Mouse (Mus musculus) embryonic facial prominence, embryonic 11.5 days (tissue): Measurements from ENCODE around the gene Sgms1. TPM values are rescaled to one million over a fixed set of nuclear protein-coding genes. Genes with fewer than 3 reads are reported as not detected.

ENCODE experiments used
- ATAC-seq: fragments of 200-750 bp; cut with Nextera tagmentation; replicated peaks from 2 replicates; pipeline ENCODE4 v1.8.0; 2017; ENCODE audit warnings: low read depth; ENCODE audit not compliant: insufficient number of reproducible peaks, low FRiP score, low TSS enrichment
- DNase-seq: peaks from one replicate; pipeline ENCODE4 v3.0.0-alpha.2; 2015; ENCODE audit warnings: low spot score
- H3K27ac ChIP-seq: fragments of 300-500 bp; sonication (generic); replicated peaks from 2 replicates; pipeline ENCODE4 v1.5.1; 2014; ENCODE audit warnings: mild to moderate bottlenecking, low read depth, low read length, control low read depth
- H3K27me3 ChIP-seq: fragments of 300-500 bp; sonication (generic); 2 replicates; pipeline ENCODE4 v1.6.1; 2014; ENCODE audit warnings: mild to moderate bottlenecking, low read length, moderate library complexity, mixed read lengths; ENCODE audit not compliant: control insufficient read depth, insufficient read depth
- H3K36me3 ChIP-seq: fragments of 300-500 bp; sonication (generic); replicated peaks from 2 replicates; pipeline ENCODE4 v1.6.1; 2014; ENCODE audit warnings: low read depth, mild to moderate bottlenecking, low read length, moderate library complexity, mixed read lengths; ENCODE audit not compliant: control insufficient read depth, insufficient read depth
- H3K4me1 ChIP-seq: fragments of 300-500 bp; sonication (generic); 2 replicates; pipeline ENCODE4 v1.6.1; 2014; ENCODE audit warnings: low read length, mixed read lengths; ENCODE audit not compliant: control insufficient read depth, insufficient read depth
- H3K4me2 ChIP-seq: fragments of 300-500 bp; sonication (generic); 2 replicates; pipeline ENCODE4 v1.6.1; 2014; ENCODE audit warnings: low read depth, mild to moderate bottlenecking, control low read depth, low read length, moderate library complexity
- H3K4me3 ChIP-seq: fragments of 300-500 bp; sonication (generic); 2 replicates; pipeline ENCODE4 v1.5.1; 2014; ENCODE audit warnings: low read depth, low read length, control low read depth
- H3K9ac ChIP-seq: fragments of 300-500 bp; sonication (generic); replicated peaks from 2 replicates; pipeline ENCODE4 v1.6.1; 2014; ENCODE audit warnings: mild to moderate bottlenecking, control low read depth, low read length
- H3K9me3 ChIP-seq: fragments of 300-500 bp; sonication (generic); replicated peaks from 2 replicates; pipeline ENCODE4 v1.6.1; 2016; ENCODE audit warnings: mild to moderate bottlenecking, low read length, inconsistent platforms, mixed read lengths; ENCODE audit not compliant: control insufficient read depth
- WGBS: fragments of 180-500 bp; shearing (Covaris S2); extraction: QIAGEN DNeasy Blood & Tissue Kit; methylation state at CpG from one replicate; pipeline ENCODE4 v1.1.7; 2014; 5-methylcytosine and 5-hydroxymethylcytosine counted together
- polyA plus RNA-seq: library from polyadenylated mRNA; unstranded; fragments of >200 nt; fragmentation: Nextera tagmentation; extraction: Ambion mirVana; gene quantifications from 2 replicates; pipeline ENCODE4 v1.2.1, GENCODE M21; 2014

The Sgms1 gene
- polyA plus RNA-seq, 1 experiment from 2014 or later, result 12.2 TPM

DNA sequence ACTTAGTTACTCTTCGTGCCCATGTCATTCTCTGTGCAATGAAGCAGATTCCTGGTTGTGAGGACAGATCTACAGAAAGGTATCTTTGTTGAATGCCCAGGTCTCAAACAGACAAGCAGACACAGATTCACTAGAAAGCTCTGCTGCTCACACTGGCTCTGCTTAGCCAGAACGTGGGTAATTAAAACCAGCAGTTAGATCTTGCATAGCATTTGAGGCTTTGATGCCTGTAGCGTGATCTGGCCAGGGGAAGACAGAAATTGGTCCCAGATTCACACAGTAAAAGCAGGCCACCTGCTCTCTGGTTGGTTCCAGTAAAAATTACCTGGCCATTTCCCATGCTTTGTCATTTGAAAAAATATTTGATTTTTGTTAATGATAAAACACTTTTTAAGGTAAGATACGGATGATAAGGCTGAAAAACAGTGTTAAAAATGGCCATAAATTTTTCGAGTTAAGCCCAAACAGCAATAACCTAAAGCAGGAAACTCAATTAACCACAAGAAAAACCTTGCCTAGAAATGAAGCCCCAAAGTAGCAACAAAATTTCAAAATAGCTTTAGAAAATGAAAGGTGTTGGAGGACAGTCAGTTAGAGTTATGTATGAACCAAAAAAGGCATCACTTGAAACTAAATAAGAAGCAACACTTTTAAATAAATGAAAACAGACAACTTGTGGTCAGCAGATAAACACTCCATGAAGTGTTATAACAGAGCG lies 154.6 kb downstream of the Sgms1 start:
- Histone ChIP-seq H3K4me1 (no peaks in the 10 kb centered on the region; the same call in 1 of the 2 replicates), H3K27me3 (no peaks in the 10 kb centered on the region), H3K36me3 (no peaks in the 10 kb centered on the region), H3K4me3 (no peak overlapping the region), H3K9me3 (no peaks in the 10 kb centered on the region), H3K27ac (no peak overlapping the region), H3K9ac (no peak overlapping the region), H3K4me2 (no peak overlapping the region)
- no peak for ATAC-seq
- peak; percentile 84 for DNase-seq
- WGBS, result 55% methylated on average over 6 of the region's 6 CpGs

DNA sequence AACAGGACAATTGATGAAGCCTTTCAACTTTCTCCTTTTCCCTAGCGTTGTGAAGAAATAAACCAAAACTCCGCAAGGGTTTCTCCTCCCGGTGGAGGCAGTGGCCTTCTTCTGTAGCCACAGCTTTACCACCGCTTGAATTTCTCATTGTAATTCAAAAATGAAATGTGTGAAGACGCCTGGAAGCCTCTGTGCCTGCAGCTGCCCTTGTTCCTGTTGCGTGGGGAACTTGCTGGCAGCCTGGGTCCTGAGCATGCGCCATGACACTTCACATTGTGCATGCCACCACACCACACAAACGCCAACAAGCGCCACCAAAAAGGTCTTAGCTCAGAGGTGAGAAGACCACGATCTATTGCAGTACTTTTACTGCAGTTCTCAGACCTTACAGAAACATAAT lies 158.2 kb downstream of the Sgms1 start:
- DNase-seq (no peak), ATAC-seq (no peak)
- Histone ChIP-seq H3K36me3 (no peaks in the 10 kb centered on the region), H3K4me2 (no peak overlapping the region), H3K4me1 (no peaks in the 10 kb centered on the region), H3K9me3 (no peaks in the 10 kb centered on the region), H3K27ac (no peak overlapping the region), H3K4me3 (no peak overlapping the region), H3K27me3 (no peaks in the 10 kb centered on the region), H3K9ac (no peak overlapping the region)
- 84% methylated on average over 10 of the region's 10 CpGs for WGBS

DNA sequence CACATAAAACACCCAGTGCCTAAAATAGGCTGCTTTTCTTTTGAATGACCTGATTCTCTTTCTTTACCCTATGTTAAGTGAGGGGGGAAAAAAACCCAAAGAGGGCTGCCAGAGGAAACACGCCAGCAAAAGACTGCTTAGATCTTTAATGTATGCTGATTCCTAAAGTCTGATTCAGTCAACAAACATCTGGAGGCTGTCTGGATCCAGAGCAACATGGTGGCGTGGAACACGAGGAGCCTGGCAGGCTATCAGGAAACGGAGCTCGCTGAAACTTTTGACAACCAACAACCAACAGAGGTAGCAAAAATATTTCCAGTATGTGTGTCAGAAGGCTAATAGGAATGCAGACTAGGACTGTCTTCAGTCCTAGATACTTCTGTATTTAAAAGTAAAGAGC lies 158.7 kb downstream of the Sgms1 start:
- H3K4me3 ChIP-seq, result no peak overlapping the region
- H3K36me3 ChIP-seq, result no peaks in the 10 kb centered on the region
- no peaks in the 10 kb centered on the region for H3K27me3 ChIP-seq
- no peak overlapping the region for H3K27ac ChIP-seq
- no peak overlapping the region for H3K9ac ChIP-seq
- H3K4me2 ChIP-seq, result no peak overlapping the region
- no peaks in the 10 kb centered on the region for H3K4me1 ChIP-seq
- DNase-seq (no peak), ATAC-seq (no peak)
- WGBS, result 69% methylated on average over 5 of the region's 5 CpGs
- H3K9me3 ChIP-seq, result no peaks in the 10 kb centered on the region

DNA sequence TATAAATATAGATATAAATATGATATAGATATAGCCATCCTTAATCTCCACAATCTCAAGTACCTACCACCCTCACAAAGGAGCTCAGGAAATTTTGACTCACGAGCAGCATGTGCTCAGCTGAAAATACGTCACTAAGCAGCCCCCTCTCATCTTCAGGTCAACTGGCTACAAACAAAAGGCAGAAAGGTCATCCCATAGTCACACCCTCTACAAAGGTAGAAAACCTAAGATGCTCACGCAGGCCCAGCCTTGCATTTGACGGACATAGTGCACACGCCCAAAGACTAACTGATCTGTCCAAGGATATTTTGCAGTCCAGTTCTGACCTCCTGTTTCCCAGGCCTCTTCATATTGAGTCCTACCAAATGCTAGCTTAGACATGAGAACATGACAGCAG lies 159.2 kb downstream of the Sgms1 start:
- H3K27ac ChIP-seq, result no peak overlapping the region
- 84% methylated on average over 5 of the region's 5 CpGs for WGBS
- no peaks in the 10 kb centered on the region for H3K36me3 ChIP-seq
- ATAC-seq (no peak), DNase-seq (no peak)
- H3K4me2 ChIP-seq, result no peak overlapping the region
- H3K9ac ChIP-seq, result no peak overlapping the region
- H3K4me3 ChIP-seq, result no peak overlapping the region
- H3K4me1 ChIP-seq, result no peaks in the 10 kb centered on the region
- no peaks in the 10 kb centered on the region for H3K27me3 ChIP-seq
- H3K9me3 ChIP-seq, result no peaks in the 10 kb centered on the region

DNA sequence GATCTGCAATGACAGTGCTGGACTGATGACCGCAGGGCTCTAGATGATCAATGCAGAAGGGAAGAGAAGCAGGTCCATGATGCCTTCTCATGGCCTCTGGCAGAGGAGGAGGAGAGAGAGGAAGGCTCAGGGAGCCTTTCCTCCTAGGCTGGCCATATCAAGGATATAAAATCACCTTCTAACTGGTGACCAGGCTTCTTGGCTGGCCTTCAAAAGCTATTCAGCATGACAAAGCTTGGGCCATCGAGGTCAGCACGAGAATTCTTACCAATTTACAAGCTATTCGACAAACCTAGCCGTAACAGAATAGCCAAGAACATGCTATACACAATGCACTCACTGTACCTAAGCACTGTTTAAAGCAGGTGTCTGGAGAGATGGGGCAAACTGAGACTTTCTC lies 159.7 kb downstream of the Sgms1 start:
- Histone ChIP-seq H3K27ac (no peak overlapping the region), H3K27me3 (no peaks in the 10 kb centered on the region), H3K36me3 (no peaks in the 10 kb centered on the region), H3K4me2 (no peak overlapping the region), H3K9ac (no peak overlapping the region), H3K4me3 (no peak overlapping the region), H3K9me3 (no peaks in the 10 kb centered on the region), H3K4me1 (no peaks in the 10 kb centered on the region)
- no peak for DNase-seq
- 85% methylated on average over 5 of the region's 5 CpGs for WGBS
- no peak for ATAC-seq

DNA sequence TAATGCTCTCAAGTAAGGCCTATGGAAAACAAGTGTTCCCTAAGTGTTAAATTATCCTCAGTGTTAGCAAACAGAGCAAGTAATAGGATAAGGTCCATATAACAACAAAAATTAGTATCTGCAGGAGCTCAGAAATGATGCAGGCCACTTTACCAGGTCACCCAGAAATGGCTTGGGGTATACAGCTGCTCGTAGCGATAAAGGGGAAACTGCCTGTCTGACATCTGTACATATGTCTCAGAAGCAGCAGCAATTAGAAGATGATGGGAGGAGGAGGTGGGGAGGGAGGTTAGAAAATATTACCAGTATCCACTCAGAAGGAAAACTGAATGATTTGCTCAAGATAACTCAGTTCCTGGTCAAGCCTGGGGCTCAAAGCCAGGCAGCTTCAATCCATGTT lies 162.3 kb downstream of the Sgms1 start:
- 74% methylated on average over 2 of the region's 2 CpGs for WGBS
- Histone ChIP-seq H3K36me3 (no peaks in the 10 kb centered on the region), H3K9ac (no peak overlapping the region), H3K4me1 (no peaks in the 10 kb centered on the region), H3K27me3 (no peaks in the 10 kb centered on the region), H3K4me3 (no peak overlapping the region), H3K27ac (no peak overlapping the region), H3K9me3 (no peaks in the 10 kb centered on the region), H3K4me2 (no peak overlapping the region)
- ATAC-seq (no peak), DNase-seq (no peak)

DNA sequence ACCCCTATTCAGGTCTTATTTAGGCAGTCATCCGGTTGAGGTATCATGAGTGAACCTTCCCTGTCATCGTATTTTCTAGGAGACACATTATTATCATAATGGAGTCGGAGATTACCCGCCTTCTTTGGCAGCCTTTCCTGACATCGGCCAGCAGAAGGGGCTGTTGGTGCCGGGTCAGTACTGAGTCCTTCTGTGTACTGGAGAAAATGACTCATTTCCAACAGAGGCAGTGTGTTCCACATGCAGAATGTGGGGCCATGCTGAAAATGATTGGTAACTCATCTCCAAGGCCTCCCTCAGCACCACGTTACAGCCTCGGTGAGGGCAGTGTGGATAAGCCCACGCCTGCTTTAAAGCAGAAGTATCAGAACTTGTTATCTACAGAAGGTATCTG lies 164.4 kb downstream of the Sgms1 start:
- 83% methylated on average over 9 of the region's 9 CpGs for WGBS
- no peak overlapping the region for H3K4me3 ChIP-seq
- no peak for ATAC-seq

DNA sequence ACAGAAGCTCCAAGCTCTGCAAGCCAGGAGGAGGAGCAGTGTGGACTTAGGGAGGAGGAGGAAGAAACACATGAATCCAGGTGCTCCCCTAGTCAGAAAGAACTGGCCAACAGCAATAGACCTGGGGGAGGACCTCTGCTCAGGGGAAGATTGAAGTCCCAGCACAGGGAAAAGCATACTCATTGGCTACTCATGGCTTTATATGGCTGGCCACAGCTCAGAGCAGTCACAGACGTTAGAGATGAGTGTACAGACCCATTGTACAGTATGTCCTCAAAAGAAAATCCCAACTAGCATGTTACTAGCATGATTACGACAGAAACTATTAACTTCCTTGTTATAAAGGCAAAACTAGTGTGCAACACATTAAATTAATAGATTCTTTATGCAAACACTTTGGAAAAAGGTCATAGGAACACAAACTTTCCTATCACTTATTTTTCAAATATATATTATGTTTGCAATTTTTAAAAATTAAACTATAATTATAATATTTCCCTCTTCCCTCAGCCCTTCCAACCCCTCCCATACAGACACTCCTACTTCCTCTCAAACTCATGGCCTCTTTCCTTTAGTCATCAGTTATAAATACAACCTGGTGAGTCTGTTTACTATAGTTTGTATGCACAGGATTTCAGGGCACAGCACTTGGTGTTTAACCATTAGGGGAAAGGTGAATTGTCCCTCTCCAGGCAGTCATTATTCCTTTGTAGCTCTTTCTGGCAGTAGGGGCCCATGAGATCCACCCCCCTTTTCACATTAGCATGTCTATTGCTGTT lies 165.0 kb downstream of the Sgms1 start:
- no peak overlapping the region for H3K27ac ChIP-seq
- 72% methylated on average over 2 of the region's 2 CpGs for WGBS
- no peak for ATAC-seq

More for the DNA sequence above, 164.4 kb downstream of the Sgms1 start:
- Histone ChIP-seq H3K4me2 (no peak overlapping the region), H3K27me3 (no peaks in the 10 kb centered on the region), H3K9ac (no peak overlapping the region), H3K4me1 (no peaks in the 10 kb centered on the region), H3K9me3 (no peaks in the 10 kb centered on the region), H3K27ac (no peak overlapping the region), H3K36me3 (no peaks in the 10 kb centered on the region)
- DNase-seq, result no peak

More for the DNA sequence above, 165.0 kb downstream of the Sgms1 start:
- H3K36me3 ChIP-seq, result no peaks in the 10 kb centered on the region
- no peaks in the 10 kb centered on the region for H3K4me1 ChIP-seq
- no peak overlapping the region for H3K4me2 ChIP-seq
- no peaks in the 10 kb centered on the region for H3K27me3 ChIP-seq
- H3K9ac ChIP-seq, result no peak overlapping the region
- no peak overlapping the region for H3K4me3 ChIP-seq
- no peaks in the 10 kb centered on the region for H3K9me3 ChIP-seq
- DNase-seq, result no peak
